Mouse (Mus musculus) forebrain, embryonic 14.5 days (tissue): ENCODE data around the gene Shcbp1. TPM values are rescaled to one million over a fixed set of nuclear protein-coding genes. Genes with fewer than 3 reads are reported as not detected.
"Not testable (repeated sequence)": the region's sequence is repeated elsewhere in the genome, so short reads cannot be mapped to it uniquely, and the experiment has no call there.

ENCODE experiments used
- ATAC-seq: fragments of 200-750 bp; cut with Nextera tagmentation; 2 replicates; pipeline ENCODE4 v1.8.0; 2017; ENCODE audit warnings: mild to moderate bottlenecking, moderate library complexity
- DNase-seq: peaks from one replicate; pipeline ENCODE4 v3.0.0-alpha.2; 2015; ENCODE audit warnings: low spot score
- H3K27ac ChIP-seq: fragments of 300-500 bp; sonication (generic); 2 replicates; pipeline ENCODE4 v1.5.1; 2014; ENCODE audit warnings: low read depth, mild to moderate bottlenecking, control low read depth, low read length, moderate library complexity
- H3K27me3 ChIP-seq: fragments of 300-500 bp; sonication (generic); replicated peaks from 2 replicates; pipeline ENCODE4 v1.6.1; 2014; ENCODE audit warnings: low read length, control low read depth, mixed read lengths; ENCODE audit not compliant: control insufficient read depth, insufficient read depth
- H3K36me3 ChIP-seq: fragments of 300-500 bp; sonication (generic); 2 replicates; pipeline ENCODE4 v1.6.1; 2014; ENCODE audit warnings: low read length, control low read depth; ENCODE audit not compliant: control insufficient read depth, insufficient read depth
- H3K4me1 ChIP-seq: fragments of 300-500 bp; sonication (generic); 2 replicates; pipeline ENCODE4 v1.6.1; 2014; ENCODE audit warnings: antibody characterized with exemption, low read length, control low read depth; ENCODE audit not compliant: control insufficient read depth, insufficient read depth
- H3K4me2 ChIP-seq: fragments of 300-500 bp; sonication (generic); 2 replicates; pipeline ENCODE4 v1.6.1; 2014; ENCODE audit warnings: mild to moderate bottlenecking, control low read depth, low read length
- H3K4me3 ChIP-seq: fragments of 300-500 bp; sonication (generic); 2 replicates; pipeline ENCODE4 v1.5.1; 2014; ENCODE audit warnings: low read depth, low read length, control low read depth
- H3K9ac ChIP-seq: fragments of 300-500 bp; sonication (generic); 2 replicates; pipeline ENCODE4 v1.6.1; 2014; ENCODE audit warnings: mild to moderate bottlenecking, low read length, control low read depth, moderate library complexity
- H3K9me3 ChIP-seq: fragments of 300-500 bp; sonication (generic); replicated peaks from 2 replicates; pipeline ENCODE4 v1.6.1; 2016; ENCODE audit warnings: low read length, control low read depth, mixed read lengths; ENCODE audit not compliant: control insufficient read depth
- WGBS: fragments of 180-500 bp; shearing (Covaris S2); extraction: QIAGEN DNeasy Blood & Tissue Kit; methylation state at CpG from one replicate; pipeline ENCODE4 v1.1.7; 2014; 5-methylcytosine and 5-hydroxymethylcytosine counted together
- polyA plus RNA-seq: library from polyadenylated mRNA; unstranded; fragments of >200 nt; fragmentation: Nextera tagmentation; extraction: Ambion mirVana; gene quantifications from 2 replicates; pipeline ENCODE4 v1.2.1, GENCODE M21; 2014

The Shcbp1 gene
- polyA plus RNA-seq, 1 experiment from 2014 or later, result 33.9 TPM

- 83% methylated on average over 7 of the region's 7 CpGs for WGBS
- not testable (repeated sequence) for H3K4me2 ChIP-seq, H3K9ac ChIP-seq, ATAC-seq, H3K9me3 ChIP-seq, DNase-seq, H3K4me1 ChIP-seq, H3K4me3 ChIP-seq, H3K27me3 ChIP-seq, H3K36me3 ChIP-seq, H3K27ac ChIP-seq
Observed at GRCm38 (mm10) chr8:4707916-4708315, 71.5 kb downstream of the Shcbp1 start.

GRCm38 (mm10) chr8:4691634-4692033 is 87.7 kb downstream of the Shcbp1 start:
- H3K4me3 ChIP-seq, result no peak overlapping the region
- WGBS, result 50% methylated on average over 1 of the region's 1 CpGs
- no peak overlapping the region for H3K9ac ChIP-seq
- H3K27ac ChIP-seq, result no peak overlapping the region
- DNase-seq (no peak), ATAC-seq (no peak)
- H3K9me3 ChIP-seq, result no peaks in the 10 kb centered on the region
- no peak overlapping the region for H3K4me2 ChIP-seq
- H3K27me3 ChIP-seq, result no peaks in the 10 kb centered on the region
- H3K4me1 ChIP-seq, result no peaks in the 10 kb centered on the region
- H3K36me3 ChIP-seq, result no peaks in the 10 kb centered on the region

Other genes starting within 250 kb of the Shcbp1 start
- 18.8 and 22.7 TPM in 2 replicates for gene Zfp958, start 166.4 kb downstream of the Shcbp1 start, polyA plus RNA-seq